Mouse (Mus musculus) forebrain, postnatal 0 days (tissue): ENCODE results near the gene Uroc1. TPM values are rescaled to one million over a fixed set of nuclear protein-coding genes. Genes with fewer than 3 reads are reported as not detected.

Source experiments
- ATAC-seq: fragments of 200-750 bp; cut with Nextera tagmentation; 2 replicates; pipeline ENCODE4 v1.8.0; 2017; ENCODE audit warnings: mild to moderate bottlenecking, moderate library complexity
- DNase-seq: peaks from one replicate; pipeline ENCODE4 v3.0.0-alpha.2; 2015
- H3K27ac ChIP-seq: fragments of 300-500 bp; sonication (generic); 2 replicates; pipeline ENCODE4 v1.5.1; 2014; ENCODE audit warnings: low read depth, mild to moderate bottlenecking, antibody characterized with exemption, low read length, moderate library complexity, mixed read lengths
- H3K27me3 ChIP-seq: fragments of 300-500 bp; sonication (generic); 2 replicates; pipeline ENCODE4 v1.6.1; 2014; ENCODE audit warnings: mild to moderate bottlenecking, low read length, mixed read lengths; ENCODE audit not compliant: insufficient read depth
- H3K36me3 ChIP-seq: fragments of 300-500 bp; sonication (generic); 2 replicates; pipeline ENCODE4 v1.6.1; 2014; ENCODE audit warnings: mild to moderate bottlenecking, moderate library complexity; ENCODE audit not compliant: insufficient read depth
- H3K4me1 ChIP-seq: fragments of 300-500 bp; sonication (generic); 2 replicates; pipeline ENCODE4 v1.6.1; 2014; ENCODE audit warnings: antibody characterized with exemption; ENCODE audit not compliant: insufficient read depth
- H3K4me2 ChIP-seq: fragments of 300-500 bp; sonication (generic); 2 replicates; pipeline ENCODE4 v1.6.1; 2014; ENCODE audit warnings: low read depth, mild to moderate bottlenecking, moderate library complexity
- H3K4me3 ChIP-seq: fragments of 300-500 bp; sonication (generic); 2 replicates; pipeline ENCODE4 v1.5.1; 2014; ENCODE audit warnings: low read depth, low read length, mixed read lengths
- H3K9ac ChIP-seq: fragments of 300-500 bp; sonication (generic); 2 replicates; pipeline ENCODE4 v1.6.1; 2014; ENCODE audit warnings: mild to moderate bottlenecking
- H3K9me3 ChIP-seq: fragments of 300-500 bp; sonication (generic); 2 replicates; pipeline ENCODE4 v1.6.1; 2016; ENCODE audit warnings: low read length
- CTCF ChIP-seq: sonication (generic); IDR thresholded peaks from 2 replicates; pipeline ENCODE4 v1.5.1; 2016; ENCODE audit warnings: antibody characterized with exemption, control low read depth, low read depth
- WGBS: fragments of 180-500 bp; shearing (Covaris S2); extraction: QIAGEN DNeasy Blood & Tissue Kit; methylation state at CpG from one replicate; pipeline ENCODE4 v1.1.7; 2014; 5-methylcytosine and 5-hydroxymethylcytosine counted together
- polyA plus RNA-seq: library from polyadenylated mRNA; unstranded; fragments of >200 nt; fragmentation: Nextera tagmentation; extraction: Ambion mirVana; gene quantifications from 2 replicates; pipeline ENCODE4 v1.2.1, GENCODE M21; 2015
- total RNA-seq: library from RNA; depleted of rRNA; stranded (reverse); fragments of >200 nt; gene quantifications from 2 replicates; pipeline ENCODE4 v1.2.3, GENCODE M21; 2014

The Uroc1 gene
- total and polyA plus RNA-seq, 2 experiments from 2014 or later: not detected

DNA sequence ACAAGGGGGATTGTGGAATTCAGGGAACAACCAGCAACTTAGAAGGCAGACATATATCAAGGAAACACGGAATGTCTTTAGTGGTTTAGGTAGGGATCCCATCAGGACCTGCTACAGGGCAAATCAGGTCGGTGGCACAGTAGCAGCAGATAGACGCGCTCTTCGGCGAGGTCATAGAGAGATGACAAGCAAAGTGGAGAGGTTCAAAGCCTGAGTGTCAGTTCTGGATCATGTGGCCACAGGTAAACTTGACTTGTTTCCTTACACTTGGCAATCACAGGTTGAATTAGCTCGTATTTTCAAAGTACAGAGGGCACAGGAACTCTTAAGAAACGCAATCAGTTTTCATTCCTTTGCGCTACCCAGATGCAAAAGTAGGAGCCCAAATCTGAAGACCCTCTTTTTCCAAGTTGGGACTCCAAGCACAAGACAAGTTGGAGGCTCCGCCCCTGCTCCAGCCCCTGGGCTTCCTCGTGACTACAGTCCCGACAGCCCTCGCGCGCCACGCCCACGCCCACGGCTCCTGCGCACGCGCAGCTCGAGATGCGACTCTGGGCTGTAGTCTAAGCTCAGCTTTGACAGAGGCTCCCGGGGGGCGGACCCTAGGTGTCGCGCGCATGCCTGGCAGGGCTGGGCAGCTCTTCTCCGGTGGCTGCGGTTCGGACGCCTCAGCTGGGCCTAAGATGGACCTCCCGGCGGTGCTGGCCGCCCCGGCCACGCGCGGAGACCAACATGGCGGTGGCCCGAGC is 36.1 kb downstream of the Uroc1 start, which contains the start of gene Zxdc:
Gene Zxdc, plus strand, starts transcription at position 517 of the 749 bp plus-strand sequence.
- Histone ChIP-seq H3K9ac (peak within 1 kb of the TSS; percentile 86), H3K9me3 (no peaks in the 10 kb centered on the region), H3K27me3 (no peaks in the 10 kb centered on the region), H3K27ac (peak within 1 kb of the TSS; percentile 89), H3K36me3 (peaks cover 13% of the 10 kb centered on the region), H3K4me3 (peak within 1 kb of the TSS; percentile 91), H3K4me2 (peak within 1 kb of the TSS; percentile 98), H3K4me1 (peaks cover 21% of the 10 kb centered on the region)
- ATAC-seq: peak; percentile 98
- peak; percentile 99 for DNase-seq
- WGBS: 8% methylated on average over 41 of the region's 41 CpGs
- TF ChIP-seq CTCF: no peak

DNA sequence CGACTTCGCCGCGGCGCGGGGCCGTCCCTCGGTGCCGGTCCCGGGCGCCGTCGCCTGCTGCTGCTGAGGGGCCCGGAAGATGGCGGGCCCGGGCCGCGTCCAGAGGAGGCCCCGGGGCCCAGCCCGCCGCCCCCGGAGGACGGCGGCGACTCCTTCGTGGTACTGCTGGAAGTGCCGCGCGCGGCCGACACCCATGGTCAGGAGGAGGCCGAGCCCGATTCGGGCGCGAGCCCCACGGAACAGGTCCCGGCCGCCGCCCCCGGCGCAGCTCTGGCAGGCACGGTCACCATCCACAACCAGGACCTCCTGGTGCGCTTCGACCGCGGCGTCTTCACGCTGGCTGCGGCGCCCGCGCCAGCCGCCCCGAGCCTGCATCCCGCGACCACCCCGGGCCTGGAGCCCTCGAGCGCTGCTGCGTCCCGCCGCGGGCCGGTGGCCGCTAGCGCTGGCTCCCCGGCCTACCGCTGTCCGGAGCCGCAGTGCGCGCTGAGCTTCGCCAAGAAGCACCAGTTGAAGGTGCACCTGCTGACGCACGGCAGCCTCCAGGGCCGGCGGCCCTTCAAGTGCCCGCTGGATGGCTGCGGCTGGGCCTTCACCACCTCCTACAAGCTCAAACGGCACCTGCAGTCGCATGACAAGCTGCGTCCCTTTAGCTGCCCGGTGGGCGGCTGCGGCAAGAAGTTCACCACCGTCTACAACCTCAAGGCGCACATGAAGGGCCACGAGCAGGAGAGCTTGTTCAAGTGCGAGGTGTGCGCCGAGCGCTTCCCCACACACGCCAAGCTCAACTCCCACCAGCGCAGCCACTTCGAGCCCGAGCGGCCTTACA is 36.9 kb downstream of the Uroc1 start:
- Histone ChIP-seq H3K4me2 (peak overlapping the region; percentile 98), H3K36me3 (peaks cover 21% of the 10 kb centered on the region), H3K9ac (peak overlapping the region; percentile 86), H3K9me3 (no peaks in the 10 kb centered on the region), H3K4me3 (peak overlapping the region; percentile 91), H3K27me3 (no peaks in the 10 kb centered on the region), H3K4me1 (peaks cover 21% of the 10 kb centered on the region), H3K27ac (peak overlapping the region; percentile 89)
- ATAC-seq (peak; percentile 77), DNase-seq (peak; percentile 35)
- 1% methylated on average over 97 of the region's 98 CpGs for WGBS
- no peak for TF ChIP-seq CTCF

DNA sequence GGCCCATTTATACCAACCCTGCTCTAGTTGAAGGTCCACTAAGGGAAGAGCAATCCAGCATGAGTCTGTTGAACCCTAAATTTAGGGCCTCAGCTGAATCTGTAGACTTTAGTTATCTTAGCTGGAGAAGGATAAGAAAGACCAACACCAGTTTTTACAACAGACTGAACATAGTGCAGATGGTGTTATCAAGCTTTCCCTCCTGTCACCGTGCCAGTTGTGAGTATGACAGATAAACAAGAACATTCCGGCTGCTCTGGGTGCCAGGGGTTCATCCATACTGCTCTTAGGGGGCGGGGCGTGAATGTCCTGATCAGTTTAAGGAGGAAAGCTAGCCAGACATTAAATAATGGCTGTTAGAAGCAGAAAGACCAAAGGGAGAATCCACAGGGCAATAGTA is 41.6 kb downstream of the Uroc1 start:
- Histone ChIP-seq H3K36me3 (peaks cover 51% of the 10 kb centered on the region), H3K27ac (no peak overlapping the region), H3K4me3 (no peak overlapping the region), H3K4me2 (no peak overlapping the region), H3K9me3 (no peaks in the 10 kb centered on the region), H3K27me3 (no peaks in the 10 kb centered on the region), H3K9ac (no peak overlapping the region), H3K4me1 (peaks cover 21% of the 10 kb centered on the region)
- TF ChIP-seq CTCF: no peak
- ATAC-seq (no peak), DNase-seq (no peak)
- WGBS: 83% methylated on average over 4 of the region's 4 CpGs

DNA sequence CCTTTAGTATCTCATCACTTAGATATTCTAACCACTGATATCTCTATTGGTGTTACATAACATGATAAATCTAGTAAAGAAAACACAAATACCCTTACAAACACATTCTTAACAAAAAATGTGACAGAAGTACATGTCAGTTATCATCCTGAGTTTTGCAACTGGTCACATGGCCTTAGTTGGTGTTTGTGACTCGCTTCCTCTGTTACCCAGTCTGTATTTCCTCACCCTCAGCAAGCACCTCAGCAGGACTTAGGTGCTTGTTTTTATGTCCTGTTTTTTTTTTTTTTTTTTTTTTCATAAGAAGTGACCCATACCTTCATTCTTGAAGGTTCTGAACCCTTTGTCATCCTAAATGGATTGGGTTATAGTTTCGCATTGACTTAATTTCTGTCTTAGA is 44.6 kb downstream of the Uroc1 start:
- ATAC-seq (no peak), DNase-seq (no peak)
- Histone ChIP-seq H3K4me1 (peaks cover under 1% of the 10 kb centered on the region; the same call in 1 of the 2 replicates), H3K9me3 (no peaks in the 10 kb centered on the region), H3K9ac (no peak overlapping the region), H3K36me3 (peaks cover 82% of the 10 kb centered on the region), H3K27ac (no peak overlapping the region), H3K4me2 (no peak overlapping the region), H3K4me3 (no peak overlapping the region), H3K27me3 (no peaks in the 10 kb centered on the region)
- TF ChIP-seq CTCF: no peak
- WGBS: 97% methylated on average over 2 of the region's 2 CpGs

DNA sequence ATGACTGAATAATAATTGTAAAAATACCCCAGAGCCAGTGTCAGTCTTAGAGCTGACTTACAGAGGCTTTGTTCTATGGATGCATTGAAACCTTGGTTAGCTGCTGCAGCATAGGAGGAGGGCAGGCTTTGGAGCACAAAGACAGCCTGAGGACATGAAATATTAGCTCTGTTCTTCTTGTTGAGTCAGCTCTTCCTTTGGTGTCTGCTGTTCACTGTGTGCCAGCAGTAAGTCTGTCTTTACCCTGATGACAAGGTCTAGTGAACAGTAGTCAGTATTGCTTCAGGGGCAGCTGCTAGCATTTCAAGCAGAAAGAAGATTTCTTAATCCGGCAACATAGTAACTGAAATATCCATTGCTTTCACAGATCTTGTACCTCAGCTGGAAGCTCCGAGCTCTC is 48.4 kb downstream of the Uroc1 start:
- no peaks in the 10 kb centered on the region for H3K27me3 ChIP-seq
- H3K4me2 ChIP-seq: no peak overlapping the region
- H3K4me3 ChIP-seq: no peak overlapping the region
- H3K36me3 ChIP-seq: peaks cover 73% of the 10 kb centered on the region
- DNase-seq (no peak), ATAC-seq (no peak)
- TF ChIP-seq CTCF: no peak
- H3K9ac ChIP-seq: no peak overlapping the region
- 91% methylated on average over 2 of the region's 2 CpGs for WGBS
- no peak overlapping the region for H3K27ac ChIP-seq
- no peaks in the 10 kb centered on the region for H3K4me1 ChIP-seq
- no peaks in the 10 kb centered on the region for H3K9me3 ChIP-seq

DNA sequence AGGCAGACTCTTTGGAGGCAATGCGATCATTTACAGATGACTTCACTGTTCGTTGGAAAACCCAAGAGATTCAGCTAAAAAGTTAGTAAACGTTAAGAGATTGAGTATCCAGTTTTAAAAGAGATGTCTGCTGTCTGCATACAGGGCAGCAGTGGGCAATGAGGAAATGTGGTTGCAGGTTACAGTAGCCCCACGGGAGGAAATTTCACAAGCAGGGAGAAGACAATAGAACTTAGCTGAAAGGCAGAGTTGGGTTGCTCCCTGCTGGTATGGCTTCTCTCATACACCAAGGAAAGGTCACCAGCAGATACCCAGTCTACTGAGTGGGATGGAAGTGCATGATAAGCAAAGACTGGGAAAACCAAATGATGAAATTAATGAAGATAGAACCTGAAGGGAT is 57.5 kb downstream of the Uroc1 start:
- Histone ChIP-seq H3K36me3 (peaks cover 51% of the 10 kb centered on the region), H3K27ac (no peak overlapping the region), H3K4me3 (no peak overlapping the region), H3K4me2 (no peak overlapping the region), H3K27me3 (no peaks in the 10 kb centered on the region), H3K9me3 (no peaks in the 10 kb centered on the region), H3K4me1 (no peaks in the 10 kb centered on the region), H3K9ac (no peak overlapping the region)
- no peak for TF ChIP-seq CTCF
- 87% methylated on average over 4 of the region's 4 CpGs for WGBS
- DNase-seq (no peak), ATAC-seq (no peak)

DNA sequence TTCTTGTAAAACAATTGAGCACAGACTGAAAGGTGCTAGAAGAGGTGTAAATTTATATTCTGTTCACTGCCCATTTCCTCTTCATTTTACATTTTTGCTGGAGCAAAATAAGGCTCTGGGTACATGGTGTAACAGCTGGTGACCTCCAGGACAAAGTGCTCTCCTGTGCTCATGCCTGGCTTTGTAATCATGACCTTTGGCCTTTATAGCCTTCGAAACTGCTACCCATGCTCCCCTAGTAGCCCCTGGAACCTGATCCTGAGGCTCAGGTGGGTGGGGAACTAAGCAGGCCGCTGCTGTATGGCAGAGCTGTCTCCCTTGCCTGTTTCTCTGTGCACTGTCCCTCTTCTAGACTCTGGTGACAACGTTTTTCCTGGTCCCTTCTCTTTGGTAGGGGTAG is 60.9 kb downstream of the Uroc1 start:
- H3K36me3 ChIP-seq: peaks cover 58% of the 10 kb centered on the region
- H3K9me3 ChIP-seq: no peaks in the 10 kb centered on the region
- no peaks in the 10 kb centered on the region for H3K27me3 ChIP-seq
- 79% methylated on average over 3 of the region's 3 CpGs for WGBS
- no peak overlapping the region for H3K27ac ChIP-seq
- no peak overlapping the region for H3K4me3 ChIP-seq
- ATAC-seq (no peak), DNase-seq (no peak)
- H3K4me1 ChIP-seq: no peaks in the 10 kb centered on the region
- no peak overlapping the region for H3K9ac ChIP-seq
- H3K4me2 ChIP-seq: no peak overlapping the region
- no peak for TF ChIP-seq CTCF
